Mouse (Mus musculus) telencephalon, adult 2 months (tissue): ENCODE measurements at regions not wholly inside any gene's neighbourhood (a gene's known extent, or its start where the extent isn't known, plus 50 kb on each side); places are given as distances from the start of the nearest gene placed in this dataset.

Source experiments
- DNase-seq: peaks from one replicate; pipeline ENCODE4 v3.0.0-alpha.2; 2011; ENCODE audit warnings: low read depth, low spot score

DNA sequence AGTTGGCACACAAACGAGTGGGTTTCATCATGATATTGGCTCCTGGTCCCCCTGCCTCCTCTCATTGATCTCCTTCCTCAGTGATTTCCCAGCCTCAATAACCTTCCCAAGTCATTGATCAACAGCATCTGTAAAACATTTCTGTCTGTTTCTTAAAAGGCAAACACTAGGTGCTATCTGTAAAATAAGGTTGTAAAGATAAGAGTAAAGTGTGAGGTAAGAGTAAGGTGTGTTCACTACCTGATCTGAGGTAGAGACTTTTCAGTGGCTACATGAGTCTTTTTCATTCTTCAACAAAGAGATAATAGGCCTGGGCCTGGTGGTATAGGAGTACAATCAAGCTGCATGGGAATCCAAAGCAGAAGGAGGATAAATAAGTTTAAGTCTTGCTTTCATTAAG lies 55.7 kb downstream of the Plk2 start:
- DNase-seq: no peak

DNA sequence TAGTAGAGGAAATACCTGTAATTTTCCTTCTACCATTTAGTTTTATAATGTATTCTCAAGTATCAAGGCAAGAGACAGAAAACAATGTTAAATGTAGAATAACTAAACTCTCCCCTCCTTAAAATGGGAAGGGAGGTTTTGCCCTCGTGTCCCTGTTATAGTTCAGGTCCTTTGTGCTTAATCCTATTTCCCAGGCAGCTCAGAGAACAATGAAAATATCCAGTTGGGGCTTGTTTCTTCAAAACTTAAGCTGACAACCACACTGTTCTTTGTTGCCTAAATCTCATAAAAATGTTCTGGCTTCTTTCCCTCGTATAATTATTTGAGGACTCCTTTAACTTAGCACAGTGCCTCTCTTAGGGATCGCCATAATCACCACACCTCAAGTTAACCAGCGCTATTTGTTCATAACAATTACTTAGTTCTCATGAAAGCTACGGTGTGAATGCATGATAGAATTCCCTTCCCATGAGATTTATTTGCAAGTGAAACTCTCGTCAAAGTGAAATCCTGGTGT lies 57.2 kb downstream of the Plk2 start:
- no peak for DNase-seq

DNA sequence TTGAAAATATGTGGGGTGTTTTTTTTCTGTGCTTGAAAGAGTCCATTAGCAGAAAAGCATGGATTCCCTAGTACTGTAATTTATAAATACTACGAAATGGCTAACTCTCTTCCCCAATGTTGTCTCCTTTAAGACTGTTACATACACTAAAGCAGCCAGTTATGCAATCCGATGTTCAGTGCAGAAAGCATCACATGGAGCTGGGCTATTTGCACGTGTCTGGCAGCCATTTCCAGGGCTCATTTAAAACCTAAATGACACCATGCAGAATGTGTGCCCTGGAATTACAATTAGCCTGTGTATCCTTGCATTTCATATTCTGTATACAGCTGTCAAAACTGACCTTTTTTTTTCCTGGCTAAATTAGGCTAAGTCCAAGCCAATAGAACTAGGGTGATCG lies 60.2 kb downstream of the Plk2 start:
- DNase-seq: no peak

DNA sequence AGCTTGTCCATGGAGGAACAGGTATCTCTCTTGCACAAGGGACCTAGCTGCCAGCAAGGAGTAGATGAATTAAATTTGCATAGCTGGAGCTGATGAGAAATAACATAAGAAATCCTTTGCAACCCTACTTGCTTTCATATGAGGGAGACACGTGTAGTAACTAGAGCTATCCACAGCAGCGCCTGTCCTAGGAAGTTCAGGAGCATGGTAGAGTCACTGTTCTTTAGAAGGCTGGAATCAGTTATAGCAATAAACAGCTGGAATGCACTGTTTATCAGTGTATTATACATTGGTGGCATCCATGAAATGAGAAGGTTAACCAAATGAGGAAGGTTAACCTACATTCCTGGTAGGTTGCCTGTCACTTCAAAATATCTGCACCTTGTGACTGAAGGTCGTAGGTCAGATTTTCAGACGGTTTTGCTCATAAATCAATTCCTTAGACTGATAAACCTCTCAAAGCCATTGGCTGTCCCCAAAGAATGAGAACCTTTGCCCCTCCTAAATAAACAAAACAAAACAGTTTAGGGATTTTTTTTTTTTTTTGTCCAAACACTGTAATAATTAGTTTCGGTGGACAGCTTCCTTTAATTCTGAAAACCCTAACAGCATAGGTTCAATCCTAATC lies 60.8 kb downstream of the Plk2 start:
- no peak for DNase-seq

- no peak for DNase-seq
Observed at GRCm38 (mm10) chr13:110458701-110459100, 63.9 kb downstream of the Plk2 start.

DNA sequence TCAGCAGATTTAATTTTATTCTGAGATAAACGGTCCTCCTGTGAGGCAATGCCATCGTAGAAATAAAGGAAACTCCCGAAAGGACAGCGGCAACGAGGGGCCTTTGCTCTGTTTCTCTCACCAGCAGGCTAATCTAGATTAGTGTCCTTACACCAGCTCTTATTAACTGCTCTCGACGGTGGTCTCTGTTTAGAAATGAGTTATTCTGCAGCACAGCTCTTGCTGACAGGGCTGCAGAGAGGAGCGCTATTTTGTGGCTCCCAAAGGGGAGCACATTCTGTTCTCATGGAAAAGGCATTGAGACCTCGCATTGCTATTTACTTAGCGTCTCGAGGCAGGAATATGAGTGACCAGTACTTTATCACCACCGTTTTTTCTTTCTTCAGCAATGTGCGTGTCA lies 66.7 kb downstream of the Plk2 start:
- DNase-seq: no peak

- no peak for DNase-seq
Observed at GRCm38 (mm10) chr13:110471526-110471925, 76.7 kb downstream of the Plk2 start.

DNA sequence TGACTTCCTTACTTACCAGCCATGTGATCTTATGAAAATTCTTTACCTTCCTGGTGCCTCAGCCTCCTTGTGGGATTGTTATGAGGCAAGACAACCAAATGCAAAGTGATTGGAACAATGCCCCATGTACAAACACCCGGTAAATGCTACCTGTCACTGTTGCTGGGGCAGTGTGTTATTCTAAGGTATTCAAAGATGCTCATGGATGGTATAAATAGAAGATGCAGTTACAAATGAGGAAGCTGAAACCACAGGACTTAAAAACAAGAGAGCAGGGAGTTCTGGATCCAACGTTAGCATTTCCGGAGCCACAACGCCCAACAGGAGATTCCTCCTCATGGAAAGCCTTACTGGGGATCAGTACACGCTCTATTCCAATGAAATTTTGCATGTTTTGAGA lies 82.9 kb downstream of the Plk2 start:
- no peak for DNase-seq

DNA sequence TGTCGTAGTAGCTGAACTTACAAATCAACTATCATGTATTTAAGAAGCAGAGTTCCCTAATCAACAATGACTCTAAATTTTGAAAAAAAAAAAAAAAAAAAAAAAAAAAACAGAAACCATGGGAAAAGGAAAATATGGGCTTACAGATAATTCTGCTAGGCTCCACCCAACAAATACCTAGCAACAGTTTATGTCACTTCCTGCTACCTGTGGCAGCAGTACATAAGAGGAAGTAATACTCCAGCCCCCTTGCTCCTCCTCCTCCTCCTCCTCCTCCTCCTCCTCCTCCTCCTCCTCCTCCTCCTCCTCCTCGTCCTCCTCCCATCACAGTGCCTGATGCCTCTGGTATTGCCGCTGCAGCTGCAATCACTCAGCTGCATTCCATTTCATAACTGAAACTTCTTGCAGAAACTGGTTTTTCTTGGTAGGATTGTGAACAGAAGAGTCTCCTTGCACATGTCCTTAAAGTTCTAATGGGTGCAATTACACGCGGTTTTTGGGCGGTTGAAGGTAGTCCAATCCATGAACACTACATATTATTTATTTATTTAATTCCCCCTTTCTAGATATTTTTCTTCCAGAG lies 89.6 kb downstream of the Plk2 start:
- DNase-seq: no peak

- no peak for DNase-seq
Observed at GRCm38 (mm10) chr13:110485515-110485914, 90.7 kb downstream of the Plk2 start.

DNA sequence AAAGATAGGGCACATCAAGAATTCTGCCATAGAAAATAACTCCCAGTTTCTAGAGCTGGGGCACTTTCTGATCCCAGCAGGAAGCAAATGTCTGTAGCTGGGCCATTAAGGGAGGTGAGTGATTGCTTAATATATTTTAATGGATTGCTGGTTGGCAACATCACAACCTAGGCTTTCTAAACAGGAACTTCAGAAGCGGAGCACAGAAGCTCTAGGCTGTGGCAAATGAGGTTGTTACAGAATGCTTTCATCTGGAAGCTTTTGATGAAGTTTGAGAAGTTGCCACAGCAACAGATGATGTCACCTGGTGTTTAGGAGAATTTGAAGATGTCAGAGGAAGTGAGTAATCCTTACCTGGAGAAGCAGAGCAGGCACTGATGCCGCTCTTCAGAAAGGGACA lies 95.3 kb downstream of the Plk2 start:
- DNase-seq: no peak

DNA sequence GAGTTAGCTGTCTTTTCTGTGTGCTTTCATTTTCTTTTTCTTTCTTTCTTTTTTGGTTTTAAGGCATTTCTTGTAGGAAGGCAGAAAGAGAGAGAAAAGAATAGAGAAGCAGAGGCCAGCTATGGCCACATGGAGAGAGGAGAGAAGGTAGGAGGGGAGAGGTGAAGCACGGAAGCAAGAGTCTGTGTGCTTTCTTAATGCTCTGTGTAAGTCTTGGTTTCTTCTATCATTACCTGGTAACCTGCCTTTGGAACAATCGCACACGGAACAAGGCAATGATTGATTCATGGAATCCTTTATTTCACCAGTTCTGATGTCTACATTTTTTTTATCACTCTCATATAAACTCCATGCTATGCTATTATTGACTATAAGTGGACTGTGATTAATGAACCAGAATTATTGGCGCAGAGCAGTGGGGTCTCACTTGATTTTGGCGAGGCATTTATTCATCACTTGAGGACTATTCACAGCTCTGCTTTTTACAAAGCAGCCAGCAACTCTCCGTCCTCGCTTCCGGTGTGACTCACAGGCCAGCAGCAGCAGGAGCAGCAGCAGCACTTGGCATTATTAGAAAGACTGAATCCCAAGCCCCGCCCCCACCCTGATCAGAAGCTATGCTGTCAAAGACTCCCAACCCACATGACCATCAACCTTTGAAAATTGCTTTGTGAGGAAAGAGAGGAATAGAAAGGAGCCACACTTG lies 97.6 kb downstream of the Plk2 start:
- peak; percentile 28 for DNase-seq

DNA sequence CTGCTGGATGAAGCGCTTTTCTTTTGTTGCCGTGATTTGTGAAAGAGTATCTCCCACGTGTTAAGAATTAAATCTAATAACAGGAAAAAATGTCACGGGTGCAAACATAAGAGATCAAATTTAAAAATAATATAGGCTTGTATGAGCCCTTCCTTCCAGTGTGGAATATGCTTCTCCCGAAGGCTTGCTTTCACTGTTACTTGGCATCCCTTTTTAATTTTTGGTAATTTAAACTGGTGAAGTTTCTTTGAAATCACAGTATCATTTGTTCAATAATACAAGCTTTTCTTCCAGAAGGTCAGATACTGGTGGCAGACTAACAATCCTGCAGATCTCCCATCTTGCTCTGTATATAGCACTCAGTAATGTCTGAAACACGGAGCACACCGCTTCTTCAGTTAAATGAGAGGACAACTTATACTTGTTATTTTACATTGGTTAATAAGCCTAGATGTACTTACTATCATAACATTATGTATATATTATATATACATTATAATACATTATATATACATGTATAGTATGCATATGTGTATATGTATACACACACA lies 98.2 kb downstream of the Plk2 start:
- DNase-seq: no peak

DNA sequence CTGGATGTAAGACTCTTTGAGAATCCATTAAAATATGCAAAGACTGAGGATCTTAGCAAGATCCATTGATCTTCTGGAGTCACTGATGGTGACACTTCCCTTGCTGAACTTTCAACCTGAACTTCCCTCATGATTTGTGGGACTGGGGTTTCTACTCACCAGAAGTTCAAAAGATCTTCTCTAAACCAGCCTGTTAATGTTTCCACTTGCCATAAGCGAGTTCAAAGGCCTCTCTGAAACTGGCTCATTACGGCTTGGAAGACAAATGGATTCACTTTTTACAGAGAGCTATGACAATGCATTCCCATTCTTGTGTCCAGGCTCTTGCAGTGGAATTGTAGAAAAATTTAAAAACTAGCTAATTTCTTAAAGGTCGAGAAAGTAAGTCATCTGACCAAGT lies 102.6 kb downstream of the Plk2 start:
- no peak for DNase-seq

DNA sequence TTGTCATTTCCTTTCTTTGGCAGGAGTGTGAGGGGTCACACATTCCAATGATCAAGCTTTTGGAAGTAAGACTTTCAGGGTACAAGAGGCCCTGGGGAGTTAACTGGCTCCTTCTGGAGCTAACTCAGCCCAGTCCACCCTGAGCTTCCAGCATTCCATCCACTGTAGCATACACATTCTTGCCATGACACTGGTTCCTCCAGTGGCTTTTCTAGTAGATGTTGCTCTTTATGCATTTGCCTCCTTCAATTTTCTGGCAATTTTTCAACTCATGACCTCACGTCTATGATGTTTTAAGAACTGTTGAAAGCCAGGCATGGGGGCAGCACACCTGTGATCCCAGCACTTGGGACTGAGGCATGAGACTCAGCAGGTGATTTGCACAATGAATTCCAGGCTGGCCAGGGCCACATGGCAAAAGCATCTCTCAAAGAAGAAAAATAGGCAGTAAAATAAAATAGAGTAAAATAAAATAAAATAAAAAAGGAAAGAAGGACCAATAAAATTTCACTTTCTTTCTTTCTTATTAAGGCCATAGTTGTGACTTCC lies 113.0 kb downstream of the Plk2 start:
- no peak for DNase-seq

DNA sequence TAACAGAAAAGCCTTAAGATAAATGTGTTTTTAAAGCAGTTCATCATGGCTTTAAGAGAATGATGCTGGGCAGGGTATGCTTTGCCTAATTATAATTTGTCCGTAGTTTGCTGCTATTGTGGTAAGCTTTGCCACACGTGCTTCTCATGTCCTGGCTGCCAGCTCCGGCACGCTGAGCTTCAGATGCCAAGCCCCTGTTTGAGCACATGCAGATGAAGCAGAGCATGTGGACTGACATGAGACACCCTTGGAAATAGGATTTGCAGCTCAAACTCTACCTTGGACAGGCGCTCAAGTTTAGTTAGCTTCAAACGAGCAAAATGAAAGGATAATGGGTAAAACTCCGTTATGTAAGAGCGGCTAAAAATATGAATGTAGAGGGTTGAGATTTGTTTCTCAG lies 123.1 kb downstream of the Plk2 start:
- DNase-seq: peak; percentile 69

DNA sequence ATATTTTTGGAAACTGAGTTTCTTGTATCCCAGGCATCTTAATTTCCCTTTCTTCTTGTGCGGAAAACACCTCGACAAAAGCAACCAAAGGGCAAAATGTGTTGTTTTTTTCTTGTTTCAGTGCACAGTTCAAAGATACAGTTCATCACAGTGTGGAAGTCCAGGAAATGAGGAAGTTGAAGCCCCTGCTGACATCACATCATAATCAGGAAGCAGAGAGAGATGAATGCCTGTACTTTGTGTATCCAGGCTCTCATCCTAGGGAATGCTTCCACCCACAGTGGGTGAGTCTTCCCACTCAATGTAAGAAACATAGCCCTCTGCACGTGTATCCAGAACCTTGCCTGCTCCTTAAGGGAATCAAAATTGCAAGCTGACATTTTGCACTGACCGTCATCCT lies 128.1 kb downstream of the Plk2 start:
- no peak for DNase-seq

- no peak for DNase-seq
Observed at GRCm38 (mm10) chr13:110527681-110528080, 132.8 kb downstream of the Plk2 start.

- no peak for DNase-seq
Observed at GRCm38 (mm10) chr13:110529624-110530023, 134.8 kb downstream of the Plk2 start.

DNA sequence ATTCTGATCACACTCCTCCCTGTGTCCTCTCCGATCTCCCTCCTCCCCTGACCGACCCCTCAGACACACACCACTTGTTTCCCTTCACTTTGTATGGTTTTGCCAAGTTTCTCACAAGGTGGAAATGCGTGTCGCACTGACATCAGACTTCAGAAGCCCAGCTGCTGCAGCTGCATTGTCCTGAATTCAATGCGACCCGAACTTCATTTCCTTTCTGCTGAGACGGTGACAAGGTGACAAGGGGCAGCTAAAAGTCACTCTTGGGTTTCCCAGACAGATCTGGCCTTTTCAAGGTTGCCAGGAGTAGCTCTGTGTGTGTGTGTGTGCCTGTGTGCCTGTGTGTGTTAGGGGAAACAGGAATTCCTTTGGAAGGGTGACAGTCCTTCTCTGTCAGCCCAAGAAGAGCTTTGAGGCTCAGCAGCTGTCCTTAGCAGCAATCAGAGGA lies 139.5 kb downstream of the Plk2 start:
- no peak for DNase-seq

- no peak for DNase-seq
Observed at GRCm38 (mm10) chr13:110535785-110536184, 140.9 kb downstream of the Plk2 start.

- no peak for DNase-seq
Observed at GRCm38 (mm10) chr13:110537960-110538463, 143.2 kb downstream of the Plk2 start.
